Mouse (Mus musculus) testis, adult 2 months (tissue): ENCODE results near the gene Wnt5b.

Experiments
- CTCF ChIP-seq: fragments of 200-500 bp; IDR thresholded peaks from 2 replicates; pipeline ENCODE4 v1.5.1; 2012; ENCODE audit warnings: low read depth, mild to moderate bottlenecking, inconsistent platforms, low read length, moderate library complexity; ENCODE audit not compliant: control insufficient read depth, insufficient read depth, insufficient replicate concordance
- POLR2A ChIP-seq: fragments of 200-500 bp; IDR thresholded peaks from 2 replicates; pipeline ENCODE4 v1.6.1; 2012; ENCODE audit warnings: low read depth, mild to moderate bottlenecking, inconsistent platforms, low read length, moderate library complexity; ENCODE audit not compliant: control insufficient read depth

GRCm38 (mm10) chr6:119576706-119577105, 32.6 kb upstream of the Wnt5b start:
- TF ChIP-seq CTCF (no peak), POLR2A (no peak)
